Mouse (Mus musculus) heart, adult 2 months (tissue): ENCODE measurements around the gene Cyp2d10. TPM values are rescaled to one million over a fixed set of nuclear protein-coding genes. Genes with fewer than 3 reads are reported as not detected.
"Not testable (repeated sequence)": the region's sequence is repeated elsewhere in the genome, so short reads cannot be mapped to it uniquely, and the experiment has no call there.

ENCODE experiments used
- DNase-seq, 2 experiments: peaks; one replicate each; pipeline ENCODE4 v3.0.0; 2021
- H3K27ac ChIP-seq: fragments of 200-600 bp; 2 replicates; pipeline ENCODE4 v1.8.1; 2022
- H3K27me3 ChIP-seq: fragments of 200-500 bp; 2 replicates; pipeline ENCODE4 v1.6.1; 2012; ENCODE audit warnings: mild to moderate bottlenecking, low read length, inconsistent platforms, mixed read lengths; ENCODE audit not compliant: control insufficient read depth, insufficient read depth
- H3K36me3 ChIP-seq: fragments of 200-500 bp; 2 replicates; pipeline ENCODE4 v1.6.1; 2012; ENCODE audit warnings: low read length, inconsistent platforms; ENCODE audit not compliant: control insufficient read depth, insufficient read depth
- H3K4me1 ChIP-seq: fragments of 200-500 bp; 2 replicates; pipeline ENCODE4 v1.6.1; 2011; ENCODE audit warnings: low read length; ENCODE audit not compliant: control insufficient read depth, insufficient read depth
- H3K4me3 ChIP-seq: fragments of 200-600 bp; 2 replicates; pipeline ENCODE4 v1.8.1; 2022
- H3K79me2 ChIP-seq: fragments of 200-500 bp; replicated peaks from 2 replicates; pipeline ENCODE4 v1.6.1; 2012; ENCODE audit warnings: mild to moderate bottlenecking, inconsistent platforms, low read length, moderate library complexity, mixed read lengths; ENCODE audit not compliant: control insufficient read depth, insufficient read depth
- H3K9ac ChIP-seq: fragments of 200-500 bp; 2 replicates; pipeline ENCODE4 v1.6.1; 2012; ENCODE audit warnings: low read depth, mild to moderate bottlenecking, control low read depth, inconsistent platforms, low read length, mixed read lengths
- CTCF ChIP-seq: fragments of 200-600 bp; IDR thresholded peaks from 2 replicates; pipeline ENCODE4 v1.8.1; 2022; ENCODE audit warnings: antibody characterized with exemption, mild to moderate bottlenecking, moderate library complexity
- EP300 ChIP-seq: fragments of 200-500 bp; IDR thresholded peaks from 2 replicates; pipeline ENCODE4 v1.6.1; 2011; ENCODE audit warnings: low read depth, low read length, control low read depth; ENCODE audit not compliant: insufficient read depth
- POLR2A ChIP-seq: fragments of 200-500 bp; IDR thresholded peaks from 2 replicates; pipeline ENCODE4 v1.6.1; 2011; ENCODE audit warnings: mild to moderate bottlenecking, low read depth, low read length, control low read depth; ENCODE audit not compliant: insufficient read depth
- WGBS: fragments of 180-500 bp; shearing (Covaris S2); methylation state at CpG from one replicate; pipeline ENCODE4 v1.1.7; 2018; 5-methylcytosine and 5-hydroxymethylcytosine counted together
- intact Hi-C: fragments of 180-260 bp; cut with DNase I; formaldehyde crosslinking; loops from one replicate; pipeline ENCODE4 v1.15.1; 2025
- polyA plus RNA-seq: library from polyadenylated mRNA; depleted of rRNA; stranded (reverse); fragments of >200 nt; gene quantifications from 2 replicates; pipeline ENCODE4 v1.2.3, GENCODE M21; 2012
- total RNA-seq, 2 experiments: library from RNA; stranded (reverse); gene quantifications; 2 replicates each; pipeline ENCODE4 v1.2.3; 2021

The Cyp2d10 gene
- total and polyA plus RNA-seq, 3 experiments = 0.08 to 0.34 (median 0.26) TPM

- no peak overlapping the region for H3K4me3 ChIP-seq
- TF ChIP-seq EP300 = no peak
- TF ChIP-seq CTCF = no peak
- TF ChIP-seq POLR2A = no peak
- no peak overlapping the region for H3K27ac ChIP-seq
- WGBS = 93% methylated on average over 9 of the region's 9 CpGs
- intact Hi-C loops = no loop called here
- DNase-seq = no peak
- H3K4me1 ChIP-seq = no peaks in the 10 kb centered on the region
- no peaks in the 10 kb centered on the region for H3K27me3 ChIP-seq
- H3K79me2 ChIP-seq = no peaks in the 10 kb centered on the region
- H3K36me3 ChIP-seq = no peaks in the 10 kb centered on the region
- no peak overlapping the region for H3K9ac ChIP-seq
Measured at GRCm38 (mm10) chr15:82403606-82404005, 3.4 kb downstream of the Cyp2d10 start.

DNA sequence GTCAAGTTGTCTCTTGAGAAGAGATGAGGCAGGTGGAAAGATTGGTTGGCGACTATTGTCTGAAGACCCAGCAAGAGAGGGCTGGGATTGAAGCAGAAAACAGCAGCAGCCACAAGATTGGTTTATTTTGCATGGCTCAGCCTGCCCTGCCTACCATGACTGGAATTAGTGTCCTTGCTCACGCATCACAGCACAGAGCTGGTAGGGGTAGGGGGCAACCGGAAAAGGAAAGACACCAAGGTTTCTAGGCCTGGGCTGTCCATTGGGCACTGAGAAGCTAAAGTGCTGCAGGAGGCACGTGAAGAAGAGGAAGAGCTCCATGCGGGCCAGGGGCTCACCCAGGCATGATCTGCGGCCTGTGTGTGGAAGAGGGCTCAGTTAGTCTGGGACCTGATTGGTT, 4.3 kb downstream of the Cyp2d10 start:
- H3K27me3 ChIP-seq = no peaks in the 10 kb centered on the region
- 87% methylated on average over 6 of the region's 6 CpGs for WGBS
- intact Hi-C loops = no loop called here

DNA sequence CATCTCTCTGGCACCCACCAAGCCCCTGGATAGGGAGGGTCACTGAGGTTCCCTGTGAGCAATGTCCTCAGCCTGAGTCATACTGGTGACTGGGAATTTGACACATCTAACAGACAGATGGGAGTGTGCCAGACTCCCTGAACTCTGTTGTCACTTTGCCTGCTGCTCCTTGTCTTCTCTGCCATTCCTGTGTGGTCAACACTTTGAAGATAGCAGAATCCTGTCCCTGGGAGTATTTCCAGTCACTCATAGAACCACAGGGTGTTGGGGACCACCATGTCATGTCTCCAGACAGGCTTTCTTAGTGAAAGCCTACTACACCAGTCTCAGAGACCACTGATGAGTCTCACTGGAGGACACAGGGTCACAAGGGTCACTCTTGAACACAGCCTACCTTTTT, 4.9 kb downstream of the Cyp2d10 start:
- TF ChIP-seq CTCF = no peak
- TF ChIP-seq POLR2A = no peak
- TF ChIP-seq EP300 = no peak
- no peak for DNase-seq
- Histone ChIP-seq H3K4me3 (no peak overlapping the region), H3K9ac (no peak overlapping the region), H3K4me1 (no peaks in the 10 kb centered on the region), H3K27me3 (no peaks in the 10 kb centered on the region), H3K79me2 (no peaks in the 10 kb centered on the region), H3K27ac (no peak overlapping the region), H3K36me3 (no peaks in the 10 kb centered on the region)
- intact Hi-C loops = no loop called here

More for the DNA sequence above, 4.3 kb downstream of the Cyp2d10 start:
- TF ChIP-seq EP300 (no peak), POLR2A (no peak), CTCF (no peak)
- Histone ChIP-seq H3K4me1 (no peaks in the 10 kb centered on the region), H3K4me3 (no peak overlapping the region), H3K79me2 (no peaks in the 10 kb centered on the region), H3K27ac (no peak overlapping the region), H3K36me3 (no peaks in the 10 kb centered on the region), H3K9ac (no peak overlapping the region)
- no peak for DNase-seq

GRCm38 (mm10) chr15:82401516-82401915, 5.5 kb downstream of the Cyp2d10 start:
- Histone ChIP-seq H3K79me2 (no peaks in the 10 kb centered on the region), H3K27me3 (no peaks in the 10 kb centered on the region), H3K27ac (no peak overlapping the region), H3K36me3 (no peaks in the 10 kb centered on the region), H3K9ac (no peak overlapping the region), H3K4me3 (no peak overlapping the region), H3K4me1 (no peaks in the 10 kb centered on the region)
- intact Hi-C loops = loop anchor here (2.0 kb wide), 1 partner anchor 47 kb away; no protein-coding TSS in a partner anchor
- 75% methylated on average over 2 of the region's 2 CpGs for WGBS
- DNase-seq = no peak
- TF ChIP-seq CTCF = no peak
- TF ChIP-seq EP300 = no peak
- no peak for TF ChIP-seq POLR2A

DNA sequence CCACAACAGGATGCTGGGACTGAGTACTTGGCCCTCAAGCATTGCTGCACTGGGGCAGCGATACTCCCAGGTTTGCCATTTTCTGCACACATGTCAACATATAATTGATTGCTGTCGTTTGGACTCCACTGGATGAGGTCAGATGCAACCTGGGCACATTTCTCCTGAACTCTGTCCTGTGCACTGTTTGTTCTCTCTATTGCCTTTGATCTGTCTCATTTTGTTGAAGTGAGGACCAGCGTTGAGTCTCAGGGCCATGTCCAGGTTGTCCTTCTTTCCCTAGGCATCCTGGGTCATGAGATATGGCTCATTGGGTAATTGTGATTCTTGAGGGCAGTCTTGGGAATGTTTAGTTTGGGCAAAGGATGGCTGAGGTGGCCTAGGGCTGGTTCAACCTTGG, 11.0 kb downstream of the Cyp2d10 start:
- H3K27me3 ChIP-seq, H3K27ac ChIP-seq, H3K4me3 ChIP-seq, intact Hi-C loops, H3K4me1 ChIP-seq, H3K36me3 ChIP-seq, H3K79me2 ChIP-seq, DNase-seq, H3K9ac ChIP-seq: not testable (repeated sequence)
- 83% methylated on average over 3 of the region's 3 CpGs for WGBS

- H3K79me2 ChIP-seq, H3K27me3 ChIP-seq, DNase-seq, H3K4me3 ChIP-seq, H3K27ac ChIP-seq, H3K4me1 ChIP-seq, intact Hi-C loops, H3K9ac ChIP-seq, H3K36me3 ChIP-seq: not testable (repeated sequence)
- WGBS = 87% methylated on average over 2 of the region's 2 CpGs
Measured at GRCm38 (mm10) chr15:82393922-82394321, 13.1 kb downstream of the Cyp2d10 start, which contains the start of gene Cyp2d11. Gene Cyp2d11, minus strand, starts transcription at chr15:82394022.

DNA sequence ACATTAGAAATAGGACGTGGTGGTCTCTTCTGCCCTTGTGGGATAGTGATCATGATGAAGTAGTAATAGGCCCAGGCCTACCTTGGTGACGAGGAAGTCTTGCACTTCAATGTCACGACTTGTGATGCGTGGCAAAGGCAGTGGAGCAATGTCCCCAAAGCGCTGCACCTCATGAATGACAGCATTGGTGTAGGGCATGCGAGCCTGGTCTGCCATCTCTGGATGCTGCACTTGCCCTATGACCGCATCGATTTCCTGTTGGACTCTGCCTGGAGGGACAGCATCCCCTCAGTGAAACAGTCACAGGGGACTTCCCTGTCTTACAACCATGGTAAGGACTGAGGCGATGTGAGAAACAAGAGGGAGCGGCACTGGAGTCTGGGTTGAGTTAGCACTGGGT, 17.1 kb downstream of the Cyp2d10 start:
- 92% methylated on average over 10 of the region's 10 CpGs for WGBS
- DNase-seq, H3K9ac ChIP-seq, H3K27me3 ChIP-seq, H3K36me3 ChIP-seq, H3K4me3 ChIP-seq, H3K27ac ChIP-seq, H3K79me2 ChIP-seq, H3K4me1 ChIP-seq: not testable (repeated sequence)
- intact Hi-C loops = loop anchor here (5.0 kb wide), 1 partner anchor 413 kb away; no protein-coding TSS in a partner anchor
